Mouse (Mus musculus) adipose tissue, adult 10 weeks (tissue): ENCODE measurements around the gene Gpr162. TPM values are rescaled to one million over a fixed set of nuclear protein-coding genes. Genes with fewer than 3 reads are reported as not detected.

Experiments
- polyA plus RNA-seq: library from polyadenylated mRNA; stranded (reverse); fragments of 350-450 nt; fragmentation: Illumina TruSeq; extraction: RNeasy Lipid Tissue Mini Kit (QIAGEN cat#74804); gene quantifications from one replicate; pipeline ENCODE4 v1.2.3, GENCODE M21; 2014; ENCODE audit warnings: low read depth, low replicate concordance

The Gpr162 gene
- 1.5 TPM for polyA plus RNA-seq

GRCm38 (mm10) chr6:124863658-124864298 lies at the start of gene Gpr162:
TSS of gene Gpr162 (minus strand) at chr6:124863983.

GRCm38 (mm10) chr6:124911533-124912218 lies 47.9 kb upstream of the Gpr162 start, which contains the start of gene Lag3:
TSS of gene Lag3 (minus strand) at chr6:124911705.

GRCm38 (mm10) chr6:124887986-124888385 lies 24.2 kb upstream of the Gpr162 start, which contains the start of gene Cd4:
TSS of gene Cd4 (minus strand) at chr6:124888221.

GRCm38 (mm10) chr6:124856916-124857839 lies 6.6 kb downstream of the Gpr162 start, which contains the start of gene P3h3:
TSS of gene P3h3 (minus strand) at chr6:124857752.

GRCm38 (mm10) chr6:124840241-124841167 lies 23.3 kb downstream of the Gpr162 start, which contains the start of gene Gnb3:
TSS of gene Gnb3 (minus strand) at chr6:124840275.

GRCm38 (mm10) chr6:124828868-124829798 lies 34.6 kb downstream of the Gpr162 start, which contains the start of the genes Usp5 and Cdca3:
TSS of gene Usp5 (minus strand) at chr6:124829484.
TSS of gene Cdca3 (plus strand) at chr6:124829547.

GRCm38 (mm10) chr6:124813933-124814332 lies 49.9 kb downstream of the Gpr162 start, which contains the start of gene Tpi1:
TSS of gene Tpi1 (minus strand) at chr6:124814296.

Other genes starting within 250 kb of the Gpr162 start
- gene C1s2, start 227.9 kb downstream of the Gpr162 start, polyA plus RNA-seq: 5.6 TPM
- 75.1 TPM for gene Lpcat3, start 201.0 kb downstream of the Gpr162 start, polyA plus RNA-seq
- 55.2 TPM for gene Emg1, start 151.8 kb downstream of the Gpr162 start, polyA plus RNA-seq
- 129 TPM for gene Phb2, start 151.6 kb downstream of the Gpr162 start, polyA plus RNA-seq
- 24.1 TPM for gene Ptpn6, start 125.3 kb downstream of the Gpr162 start, polyA plus RNA-seq
- gene Grcc10, start 122.6 kb downstream of the Gpr162 start, polyA plus RNA-seq: 210 TPM
- not detected for gene Gm45234, start 108.0 kb downstream of the Gpr162 start, polyA plus RNA-seq
- 47.5 TPM for gene Atn1, start 107.5 kb downstream of the Gpr162 start, polyA plus RNA-seq
- 5.5 TPM for gene Eno2, start 94.3 kb downstream of the Gpr162 start, polyA plus RNA-seq
- gene Lrrc23, start 84.3 kb downstream of the Gpr162 start, polyA plus RNA-seq: 10.8 TPM
- 15.2 TPM for gene Spsb2, start 55.3 kb downstream of the Gpr162 start, polyA plus RNA-seq
- gene Tpi1, start 49.7 kb downstream of the Gpr162 start, polyA plus RNA-seq: 317 TPM
- 84.1 TPM for gene Usp5, start 34.5 kb downstream of the Gpr162 start, polyA plus RNA-seq
- 9.8 TPM for gene Cdca3, start 34.4 kb downstream of the Gpr162 start, polyA plus RNA-seq
- not detected for gene Gnb3, start 23.7 kb downstream of the Gpr162 start, polyA plus RNA-seq
- gene P3h3, start 6.2 kb downstream of the Gpr162 start, polyA plus RNA-seq: 18.1 TPM
- 1.8 TPM for gene Cd4, start 24.2 kb upstream of the Gpr162 start, polyA plus RNA-seq
- 2.3 TPM for gene Lag3, start 47.7 kb upstream of the Gpr162 start, polyA plus RNA-seq
- 493 TPM for gene Ptms, start 56.1 kb upstream of the Gpr162 start, polyA plus RNA-seq
- gene Mlf2, start 67.4 kb upstream of the Gpr162 start, polyA plus RNA-seq: 206 TPM
- gene Cops7a, start 101.6 kb upstream of the Gpr162 start, polyA plus RNA-seq: 105 TPM
- 2.8 TPM for gene Pianp, start 132.7 kb upstream of the Gpr162 start, polyA plus RNA-seq
- 34.8 TPM for gene Zfp384, start 145.2 kb upstream of the Gpr162 start, polyA plus RNA-seq
- gene Ing4, start 175.8 kb upstream of the Gpr162 start, polyA plus RNA-seq: 58.4 TPM
- gene Acrbp, start 185.7 kb upstream of the Gpr162 start, polyA plus RNA-seq: 28.7 TPM
- 2.3 TPM for gene Lpar5, start 203.9 kb upstream of the Gpr162 start, polyA plus RNA-seq
- gene Chd4, start 232.0 kb upstream of the Gpr162 start, polyA plus RNA-seq: 128 TPM